Mouse (Mus musculus) hindbrain, embryonic 10.5 days (tissue): ENCODE results near the gene Intu. TPM values are rescaled to one million over a fixed set of nuclear protein-coding genes. Genes with fewer than 3 reads are reported as not detected.

Experiments used
- DNase-seq: peaks from one replicate; pipeline ENCODE4 v3.0.0-alpha.2; 2017; ENCODE audit warnings: low spot score
- H3K27ac ChIP-seq: fragments of 300-500 bp; sonication (generic); 2 replicates; pipeline ENCODE4 v1.5.1; 2016; ENCODE audit warnings: mild to moderate bottlenecking, moderate library complexity
- H3K27me3 ChIP-seq: fragments of 300-500 bp; sonication (generic); 2 replicates; pipeline ENCODE4 v1.6.1; 2016; ENCODE audit warnings: mild to moderate bottlenecking; ENCODE audit not compliant: poor library complexity, insufficient read depth, severe bottlenecking
- H3K36me3 ChIP-seq: fragments of 300-500 bp; sonication (generic); 2 replicates; pipeline ENCODE4 v1.6.1; 2016; ENCODE audit warnings: mild to moderate bottlenecking, moderate library complexity
- H3K4me1 ChIP-seq: fragments of 300-500 bp; sonication (generic); replicated peaks from 2 replicates; pipeline ENCODE4 v1.6.1; 2016; ENCODE audit warnings: mild to moderate bottlenecking
- H3K4me3 ChIP-seq: fragments of 300-500 bp; sonication (generic); 2 replicates; pipeline ENCODE4 v1.5.1; 2016; ENCODE audit warnings: mild to moderate bottlenecking, moderate library complexity
- H3K9me3 ChIP-seq: fragments of 300-500 bp; sonication (generic); 2 replicates; pipeline ENCODE4 v1.6.1; 2016; ENCODE audit warnings: mild to moderate bottlenecking, moderate library complexity
- WGBS: fragments of 180-500 bp; shearing (Covaris S2); methylation state at CpG from one replicate; pipeline ENCODE4 v1.1.7; 2016; 5-methylcytosine and 5-hydroxymethylcytosine counted together
- polyA plus RNA-seq: library from polyadenylated mRNA; unstranded; fragments of >200 nt; fragmentation: Nextera tagmentation; extraction: Ambion mirVana; gene quantifications from 2 replicates; pipeline ENCODE4 v1.2.1, GENCODE M21; 2016

The Intu gene
- 5.3 and 6.7 TPM in 2 replicates for polyA plus RNA-seq

- Histone ChIP-seq H3K27ac (peak within 1 kb of the TSS; percentile 70), H3K4me3 (peak within 1 kb of the TSS; percentile 67), H3K4me1 (peaks cover 34% of the 10 kb centered on the region), H3K27me3 (peaks cover 75% of the 10 kb centered on the region), H3K9me3 (peaks cover 7% of the 10 kb centered on the region; the same call in 1 of the 2 replicates), H3K36me3 (no peaks in the 10 kb centered on the region)
- DNase-seq = peak; percentile 76
- under 1% methylated on average over 54 of the region's 54 CpGs for WGBS
Measured at GRCm38 (mm10) chr3:40531286-40532141, at the start of gene Intu. Intu (plus strand) TSS chr3:40531286.

GRCm38 (mm10) chr3:40483221-40483654 lies 47.8 kb upstream of the Intu start:
- H3K27ac ChIP-seq = no peak overlapping the region
- 73% methylated on average over 10 of the region's 10 CpGs for WGBS
- no peaks in the 10 kb centered on the region for H3K27me3 ChIP-seq
- 0 out of 2 replicates have a peak, but pooled peaks cover 3% of the 10 kb centered on the region for H3K4me1 ChIP-seq
- no peaks in the 10 kb centered on the region for H3K36me3 ChIP-seq
- no peaks in the 10 kb centered on the region for H3K9me3 ChIP-seq
- DNase-seq = no peak
- no peak overlapping the region for H3K4me3 ChIP-seq

GRCm38 (mm10) chr3:40487381-40487780 lies 43.7 kb upstream of the Intu start:
- 85% methylated on average over 4 of the region's 4 CpGs for WGBS
- no peaks in the 10 kb centered on the region for H3K4me1 ChIP-seq
- H3K36me3 ChIP-seq = no peaks in the 10 kb centered on the region
- DNase-seq = no peak
- no peaks in the 10 kb centered on the region; the same call in 1 of the 2 replicates for H3K9me3 ChIP-seq
- H3K27me3 ChIP-seq = no peaks in the 10 kb centered on the region
- H3K4me3 ChIP-seq = no peak overlapping the region
- no peak overlapping the region for H3K27ac ChIP-seq

GRCm38 (mm10) chr3:40491742-40492141 lies 39.3 kb upstream of the Intu start:
- Histone ChIP-seq H3K36me3 (no peaks in the 10 kb centered on the region), H3K4me3 (no peak overlapping the region), H3K27ac (no peak overlapping the region), H3K27me3 (no peaks in the 10 kb centered on the region), H3K9me3 (peaks cover 2% of the 10 kb centered on the region; the same call in 1 of the 2 replicates), H3K4me1 (no peaks in the 10 kb centered on the region)
- WGBS = 88% methylated on average over 3 of the region's 3 CpGs
- no peak for DNase-seq

- Histone ChIP-seq H3K4me1 (no peaks in the 10 kb centered on the region), H3K9me3 (0 out of 2 replicates have a peak, but pooled peaks cover 2% of the 10 kb centered on the region), H3K27me3 (no peaks in the 10 kb centered on the region), H3K27ac (no peak overlapping the region), H3K4me3 (no peak overlapping the region), H3K36me3 (no peaks in the 10 kb centered on the region)
- no peak for DNase-seq
- 91% methylated on average over 3 of the region's 3 CpGs for WGBS
Measured at GRCm38 (mm10) chr3:40498898-40499297, 32.2 kb upstream of the Intu start.

- H3K27me3 ChIP-seq = no peaks in the 10 kb centered on the region
- no peak overlapping the region for H3K27ac ChIP-seq
- H3K4me1 ChIP-seq = no peaks in the 10 kb centered on the region
- no peaks in the 10 kb centered on the region for H3K36me3 ChIP-seq
- no peak for DNase-seq
- H3K4me3 ChIP-seq = no peak overlapping the region
- whole genome bisulfite sequencing = 86% methylated on average over 8 of the region's 8 CpGs
- H3K9me3 ChIP-seq = no peaks in the 10 kb centered on the region
Measured at GRCm38 (mm10) chr3:40500157-40500808, 30.8 kb upstream of the Intu start.

- Histone ChIP-seq H3K9me3 (no peaks in the 10 kb centered on the region), H3K4me1 (no peaks in the 10 kb centered on the region), H3K27me3 (no peaks in the 10 kb centered on the region), H3K27ac (no peak overlapping the region), H3K36me3 (no peaks in the 10 kb centered on the region), H3K4me3 (no peak overlapping the region)
- DNase-seq = no peak
- 87% methylated on average over 5 of the region's 5 CpGs for WGBS
Measured at GRCm38 (mm10) chr3:40504377-40504776, 26.7 kb upstream of the Intu start.

GRCm38 (mm10) chr3:40505451-40506014 lies 25.6 kb upstream of the Intu start:
- Histone ChIP-seq H3K36me3 (no peaks in the 10 kb centered on the region), H3K27me3 (no peaks in the 10 kb centered on the region), H3K4me3 (no peak overlapping the region), H3K4me1 (no peaks in the 10 kb centered on the region), H3K27ac (no peak overlapping the region), H3K9me3 (no peaks in the 10 kb centered on the region)
- no peak for DNase-seq
- 92% methylated on average over 14 of the region's 14 CpGs for WGBS

GRCm38 (mm10) chr3:40508927-40509576 lies 22.0 kb upstream of the Intu start:
- 75% methylated on average over 6 of the region's 6 CpGs for WGBS
- H3K27ac ChIP-seq = no peak overlapping the region
- no peak overlapping the region for H3K4me3 ChIP-seq
- H3K36me3 ChIP-seq = no peaks in the 10 kb centered on the region
- H3K27me3 ChIP-seq = no peaks in the 10 kb centered on the region
- H3K9me3 ChIP-seq = no peaks in the 10 kb centered on the region
- H3K4me1 ChIP-seq = no peaks in the 10 kb centered on the region
- no peak for DNase-seq

GRCm38 (mm10) chr3:40510567-40510966 lies 20.5 kb upstream of the Intu start:
- no peaks in the 10 kb centered on the region for H3K36me3 ChIP-seq
- H3K4me1 ChIP-seq = no peaks in the 10 kb centered on the region
- no peak overlapping the region for H3K4me3 ChIP-seq
- no peak overlapping the region for H3K27ac ChIP-seq
- WGBS = 88% methylated on average over 6 of the region's 6 CpGs
- H3K27me3 ChIP-seq = no peaks in the 10 kb centered on the region
- no peaks in the 10 kb centered on the region for H3K9me3 ChIP-seq
- no peak for DNase-seq

- H3K27ac ChIP-seq = no peak overlapping the region
- no peaks in the 10 kb centered on the region for H3K36me3 ChIP-seq
- no peaks in the 10 kb centered on the region for H3K4me1 ChIP-seq
- 84% methylated on average over 13 of the region's 13 CpGs for WGBS
- H3K4me3 ChIP-seq = no peak overlapping the region
- no peaks in the 10 kb centered on the region for H3K9me3 ChIP-seq
- DNase-seq = no peak
- H3K27me3 ChIP-seq = no peaks in the 10 kb centered on the region
Measured at GRCm38 (mm10) chr3:40512936-40513829, 17.9 kb upstream of the Intu start.

GRCm38 (mm10) chr3:40518240-40518639 lies 12.8 kb upstream of the Intu start:
- Histone ChIP-seq H3K4me3 (no peak overlapping the region), H3K36me3 (no peaks in the 10 kb centered on the region), H3K27ac (no peak overlapping the region), H3K27me3 (no peaks in the 10 kb centered on the region), H3K4me1 (0 out of 2 replicates have a peak, but pooled peaks cover 1% of the 10 kb centered on the region), H3K9me3 (no peaks in the 10 kb centered on the region)
- no peak for DNase-seq
- 80% methylated on average over 3 of the region's 3 CpGs for WGBS
